Mouse (Mus musculus): ENCODE data around the gene 4930558K02Rik. TPM values are rescaled to one million over a fixed set of nuclear protein-coding genes. Genes with fewer than 3 reads are reported as not detected.

4930558K02Rik gene
- polyA plus RNA-seq, 1 experiment from 2014 or later = not detected

GRCm38 (mm10) chr1:161962465-161963377 is 16.7 kb downstream of the 4930558K02Rik start:
- 50% methylated on average over 3 of the region's 3 CpGs for WGBS (ENCODE audit: insufficient replicate concordance)
- H3K27me3 ChIP-seq (ENCODE audit: insufficient read depth, low read length) = no peaks in the 10 kb centered on the region
- no peak overlapping the region for H3K27ac ChIP-seq (ENCODE audit: low read depth)
- no peaks in the 10 kb centered on the region for H3K9me3 ChIP-seq (ENCODE audit: low read length)
- H3K4me2 ChIP-seq (ENCODE audit: low read depth, low read length) = no peak overlapping the region
- H3K4me3 ChIP-seq (ENCODE audit: low read depth, low read length) = no peak overlapping the region
- no peak overlapping the region for H3K9ac ChIP-seq (replicated peaks)
- ATAC-seq = peak; percentile 74
- DNase-seq = no peak
- peaks cover 3% of the 10 kb centered on the region; the same call in 1 of the 2 replicates for H3K4me1 ChIP-seq (ENCODE audit: insufficient read depth)
- H3K36me3 ChIP-seq (replicated peaks; ENCODE audit: insufficient read depth, low read length) = no peaks in the 10 kb centered on the region
- TF ChIP-seq CTCF (IDR thresholded peaks at IDR 0.05; ENCODE audit: low read depth) = peak; percentile 75
- no peak for TF ChIP-seq EP300 (IDR thresholded peaks at IDR 0.05; ENCODE audit: low read depth)

GRCm38 (mm10) chr1:161957964-161958950 is 21.2 kb downstream of the 4930558K02Rik start:
- H3K4me2 ChIP-seq (ENCODE audit: low read depth, low read length) = 0 out of 2 replicates have a peak overlapping the region, but pooled peaks have one; percentile 22
- TF ChIP-seq CTCF (IDR thresholded peaks at IDR 0.05; ENCODE audit: low read depth) = no peak
- TF ChIP-seq EP300 (IDR thresholded peaks at IDR 0.05; ENCODE audit: low read depth) = no peak
- H3K9me3 ChIP-seq (ENCODE audit: low read length) = no peaks in the 10 kb centered on the region
- H3K27ac ChIP-seq (ENCODE audit: low read depth) = no peak overlapping the region
- no peaks in the 10 kb centered on the region for H3K36me3 ChIP-seq (replicated peaks; ENCODE audit: insufficient read depth, low read length)
- H3K4me1 ChIP-seq (ENCODE audit: insufficient read depth) = peaks cover 5% of the 10 kb centered on the region; the same call in 1 of the 2 replicates
- no peak overlapping the region for H3K9ac ChIP-seq (replicated peaks)
- DNase-seq (no peak), ATAC-seq (peak; percentile 87)
- no peak overlapping the region for H3K4me3 ChIP-seq (ENCODE audit: low read depth, low read length)
- no peaks in the 10 kb centered on the region for H3K27me3 ChIP-seq (ENCODE audit: insufficient read depth, low read length)
- 80% methylated on average over 19 of the region's 19 CpGs for WGBS (ENCODE audit: insufficient replicate concordance)

GRCm38 (mm10) chr1:161955846-161956245 is 23.6 kb downstream of the 4930558K02Rik start:
- ATAC-seq (no peak), DNase-seq (no peak)
- no peak overlapping the region for H3K27ac ChIP-seq (ENCODE audit: low read depth)
- no peak for TF ChIP-seq EP300 (IDR thresholded peaks at IDR 0.05; ENCODE audit: low read depth)
- no peak for TF ChIP-seq CTCF (IDR thresholded peaks at IDR 0.05; ENCODE audit: low read depth)
- no peaks in the 10 kb centered on the region for H3K9me3 ChIP-seq (ENCODE audit: low read length)
- H3K27me3 ChIP-seq (ENCODE audit: insufficient read depth, low read length) = no peaks in the 10 kb centered on the region
- no peak overlapping the region for H3K9ac ChIP-seq (replicated peaks)
- H3K4me3 ChIP-seq (ENCODE audit: low read depth, low read length) = no peak overlapping the region
- 60% methylated on average over 5 of the region's 5 CpGs for WGBS (ENCODE audit: insufficient replicate concordance)
- H3K4me2 ChIP-seq (ENCODE audit: low read depth, low read length) = no peak overlapping the region
- H3K36me3 ChIP-seq (replicated peaks; ENCODE audit: insufficient read depth, low read length) = no peaks in the 10 kb centered on the region
- H3K4me1 ChIP-seq (ENCODE audit: insufficient read depth) = peaks cover 5% of the 10 kb centered on the region

DNA sequence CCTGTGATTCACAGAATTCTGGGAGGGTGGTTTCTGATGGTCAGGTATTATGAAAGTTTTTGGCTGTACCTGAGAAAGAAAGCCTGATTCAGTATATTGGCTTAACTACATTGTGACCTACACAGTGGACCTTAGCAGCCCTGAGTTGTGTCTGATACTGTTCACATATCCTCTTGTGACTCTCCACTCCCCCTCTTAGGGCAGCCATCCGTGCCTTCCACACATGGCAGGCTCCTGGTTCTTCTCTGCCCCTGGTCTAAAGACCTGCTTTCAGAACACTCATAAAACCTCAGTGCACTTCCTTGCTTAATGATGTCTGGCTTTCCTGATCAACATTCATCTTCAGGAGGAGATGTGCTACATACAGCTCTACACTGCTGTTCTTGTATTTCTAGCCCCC is 26.8 kb downstream of the 4930558K02Rik start:
- Histone ChIP-seq H3K27me3 (ENCODE audit: insufficient read depth, low read length) (no peaks in the 10 kb centered on the region), H3K9ac (replicated peaks) (no peak overlapping the region), H3K27ac (ENCODE audit: low read depth) (no peak overlapping the region), H3K9me3 (ENCODE audit: low read length) (no peaks in the 10 kb centered on the region), H3K36me3 (replicated peaks; ENCODE audit: insufficient read depth, low read length) (no peaks in the 10 kb centered on the region), H3K4me2 (ENCODE audit: low read depth, low read length) (no peak overlapping the region), H3K4me3 (ENCODE audit: low read depth, low read length) (no peak overlapping the region), H3K4me1 (ENCODE audit: insufficient read depth) (peaks cover under 1% of the 10 kb centered on the region; the same call in 1 of the 2 replicates)
- TF ChIP-seq CTCF (IDR thresholded peaks at IDR 0.05; ENCODE audit: low read depth) = no peak
- TF ChIP-seq EP300 (IDR thresholded peaks at IDR 0.05; ENCODE audit: low read depth) = no peak
- ATAC-seq (no peak), DNase-seq (no peak)
- 71% methylated on average over 1 of the region's 1 CpGs for WGBS (ENCODE audit: insufficient replicate concordance)

DNA sequence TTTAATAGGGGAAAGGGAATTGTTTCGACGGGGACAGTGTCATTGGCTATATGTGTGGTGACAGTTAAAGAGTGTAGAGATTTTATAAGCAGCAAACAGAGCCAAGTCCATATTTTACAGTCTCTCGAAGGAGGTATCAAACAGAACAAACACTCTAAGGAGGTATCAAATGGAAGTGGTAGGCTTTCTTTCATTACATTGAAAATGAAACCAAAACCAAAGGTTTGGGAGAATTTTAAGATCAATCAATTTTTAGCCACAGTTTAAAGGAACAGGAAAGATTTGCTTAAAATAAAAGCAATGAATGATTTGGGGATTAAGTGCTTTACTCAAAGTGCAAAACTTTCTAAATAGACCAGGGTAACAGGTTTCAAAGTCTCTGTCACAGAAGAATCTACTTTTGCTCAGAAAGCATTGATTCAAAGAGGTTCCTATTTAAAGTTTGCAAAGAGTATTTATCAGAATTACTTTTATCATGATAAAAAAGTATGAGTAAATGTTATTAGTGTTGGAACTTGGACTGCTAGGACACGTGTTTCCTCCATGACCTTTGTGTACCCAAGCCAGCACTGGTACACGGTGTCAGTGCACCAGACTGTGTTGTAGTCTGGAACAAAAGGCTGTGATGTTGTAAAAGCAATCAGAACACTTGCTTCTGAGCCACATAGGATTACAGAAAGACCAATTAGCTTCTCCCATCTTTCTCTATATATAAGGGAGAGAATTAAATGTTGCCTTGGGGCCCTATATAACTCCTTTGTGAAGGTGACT is 28.2 kb downstream of the 4930558K02Rik start:
- H3K9ac ChIP-seq (replicated peaks) = no peak overlapping the region
- H3K9me3 ChIP-seq (ENCODE audit: low read length) = no peaks in the 10 kb centered on the region
- TF ChIP-seq CTCF (IDR thresholded peaks at IDR 0.05; ENCODE audit: low read depth) (no peak), EP300 (IDR thresholded peaks at IDR 0.05; ENCODE audit: low read depth) (no peak)
- peak; percentile 65 for ATAC-seq
- no peak overlapping the region for H3K27ac ChIP-seq (ENCODE audit: low read depth)
- H3K27me3 ChIP-seq (ENCODE audit: insufficient read depth, low read length) = no peaks in the 10 kb centered on the region
- H3K36me3 ChIP-seq (replicated peaks; ENCODE audit: insufficient read depth, low read length) = no peaks in the 10 kb centered on the region
- 62% methylated on average over 5 of the region's 5 CpGs for WGBS (ENCODE audit: insufficient replicate concordance)
- no peak overlapping the region for H3K4me3 ChIP-seq (ENCODE audit: low read depth, low read length)
- H3K4me2 ChIP-seq (ENCODE audit: low read depth, low read length) = no peak overlapping the region
- H3K4me1 ChIP-seq (ENCODE audit: insufficient read depth) = no peaks in the 10 kb centered on the region; the same call in 1 of the 2 replicates
- DNase-seq = no peak

Data from liver, postnatal 0 days (tissue).